Mouse (Mus musculus) testis, adult 2 months (tissue): ENCODE data around the gene Ltb4r1.
A peak's percentile ranks its signal among the peaks of the same experiment; 100 is the strongest.

Experiments
- CTCF ChIP-seq: fragments of 200-500 bp; IDR thresholded peaks from 2 replicates; pipeline ENCODE4 v1.5.1; 2012; ENCODE audit warnings: low read depth, mild to moderate bottlenecking, inconsistent platforms, low read length, moderate library complexity; ENCODE audit not compliant: control insufficient read depth, insufficient read depth, insufficient replicate concordance
- POLR2A ChIP-seq: fragments of 200-500 bp; IDR thresholded peaks from 2 replicates; pipeline ENCODE4 v1.6.1; 2012; ENCODE audit warnings: low read depth, mild to moderate bottlenecking, inconsistent platforms, low read length, moderate library complexity; ENCODE audit not compliant: control insufficient read depth

GRCm38 (mm10) chr14:55767519-55768414 lies 2.0 kb downstream of the Ltb4r1 start:
- TF ChIP-seq CTCF (0 out of 2 replicates have a peak, but pooled peaks have one; percentile 24), POLR2A (no peak)
